Mouse (Mus musculus) thymus, adult 2 months (tissue): ENCODE results near the gene Cped1. TPM values are rescaled to one million over a fixed set of nuclear protein-coding genes. Genes with fewer than 3 reads are reported as not detected.

Source experiments
- DNase-seq: peaks from one replicate; pipeline ENCODE4 v3.0.0; 2021
- H3K27ac ChIP-seq: fragments of 200-500 bp; 2 replicates; pipeline ENCODE4 v1.5.1; 2012; ENCODE audit warnings: low read length, control low read depth; ENCODE audit not compliant: control insufficient read depth, insufficient read depth
- H3K27me3 ChIP-seq: fragments of 200-500 bp; 2 replicates; pipeline ENCODE4 v1.6.1; 2012; ENCODE audit warnings: mild to moderate bottlenecking, low read length, moderate library complexity, mixed read lengths; ENCODE audit not compliant: control insufficient read depth, insufficient read depth
- H3K36me3 ChIP-seq: fragments of 200-500 bp; 2 replicates; pipeline ENCODE4 v1.6.1; 2012; ENCODE audit warnings: mild to moderate bottlenecking, low read length, moderate library complexity; ENCODE audit not compliant: control insufficient read depth, insufficient read depth
- H3K4me1 ChIP-seq: fragments of 200-500 bp; replicated peaks from 2 replicates; pipeline ENCODE4 v1.6.1; 2012; ENCODE audit warnings: low read length; ENCODE audit not compliant: control insufficient read depth, insufficient read depth
- H3K4me3 ChIP-seq: fragments of 200-500 bp; 2 replicates; pipeline ENCODE4 v1.5.1; 2012; ENCODE audit warnings: mild to moderate bottlenecking, low read length, control low read depth, moderate library complexity; ENCODE audit not compliant: control insufficient read depth, insufficient read depth
- CTCF ChIP-seq: fragments of 200-500 bp; IDR thresholded peaks from 2 replicates; pipeline ENCODE4 v1.5.1; 2012; ENCODE audit warnings: mild to moderate bottlenecking, control low read depth, low read length, moderate library complexity, borderline replicate concordance; ENCODE audit not compliant: control insufficient read depth, poor library complexity, insufficient read depth; ENCODE audit errors: extremely low read depth
- POLR2A ChIP-seq: fragments of 200-500 bp; IDR thresholded peaks from 2 replicates; pipeline ENCODE4 v1.6.1; 2012; ENCODE audit warnings: mild to moderate bottlenecking, low read length, control low read depth, moderate library complexity; ENCODE audit not compliant: control insufficient read depth, poor library complexity, insufficient read depth; ENCODE audit errors: extremely low read depth
- WGBS: fragments of 180-500 bp; shearing (Covaris S2); methylation state at CpG from one replicate; pipeline ENCODE4 v1.1.7; 2018; 5-methylcytosine and 5-hydroxymethylcytosine counted together
- polyA plus RNA-seq: library from polyadenylated mRNA; depleted of rRNA; stranded (reverse); fragments of >200 nt; gene quantifications from 2 replicates; pipeline ENCODE4 v1.2.3, GENCODE M21; 2012

The Cped1 gene
- polyA plus RNA-seq, 1 experiment: 1.7 TPM

- H3K36me3 ChIP-seq: no peaks in the 10 kb centered on the region
- WGBS: 81% methylated on average over 15 of the region's 15 CpGs
- H3K4me1 ChIP-seq: no peaks in the 10 kb centered on the region
- TF ChIP-seq CTCF (no peak), POLR2A (no peak)
- H3K27ac ChIP-seq: no peak overlapping the region
- no peak for DNase-seq
- no peaks in the 10 kb centered on the region for H3K27me3 ChIP-seq
- no peak overlapping the region for H3K4me3 ChIP-seq
These were observed 85.0 kb downstream of the Cped1 start for GRCm38 (mm10) chr6:22070603-22071322.

- no peak for TF ChIP-seq POLR2A
- no peak for TF ChIP-seq CTCF
- WGBS: 29% methylated on average over 4 of the region's 4 CpGs
- H3K4me1 ChIP-seq: no peaks in the 10 kb centered on the region
- H3K4me3 ChIP-seq: no peak overlapping the region
- DNase-seq: no peak
- no peaks in the 10 kb centered on the region for H3K36me3 ChIP-seq
- H3K27me3 ChIP-seq: no peaks in the 10 kb centered on the region
- no peak overlapping the region for H3K27ac ChIP-seq
These were observed 85.7 kb downstream of the Cped1 start for GRCm38 (mm10) chr6:22071323-22071840.

- Histone ChIP-seq H3K4me3 (no peak overlapping the region), H3K4me1 (no peaks in the 10 kb centered on the region), H3K36me3 (no peaks in the 10 kb centered on the region), H3K27ac (no peak overlapping the region), H3K27me3 (no peaks in the 10 kb centered on the region)
- 86% methylated on average over 4 of the region's 4 CpGs for WGBS
- DNase-seq: no peak
- no peak for TF ChIP-seq POLR2A
- no peak for TF ChIP-seq CTCF
These were observed 87.0 kb downstream of the Cped1 start for GRCm38 (mm10) chr6:22072737-22073136.

GRCm38 (mm10) chr6:22074232-22075083 is 88.7 kb downstream of the Cped1 start:
- H3K36me3 ChIP-seq: no peaks in the 10 kb centered on the region
- no peaks in the 10 kb centered on the region for H3K4me1 ChIP-seq
- 91% methylated on average over 5 of the region's 5 CpGs for WGBS
- H3K4me3 ChIP-seq: no peak overlapping the region
- H3K27me3 ChIP-seq: no peaks in the 10 kb centered on the region
- no peak for TF ChIP-seq CTCF
- TF ChIP-seq POLR2A: no peak
- DNase-seq: no peak
- H3K27ac ChIP-seq: no peak overlapping the region

- Histone ChIP-seq H3K4me1 (no peaks in the 10 kb centered on the region), H3K27me3 (no peaks in the 10 kb centered on the region), H3K36me3 (no peaks in the 10 kb centered on the region), H3K4me3 (no peak overlapping the region), H3K27ac (no peak overlapping the region)
- no peak for DNase-seq
- TF ChIP-seq POLR2A (no peak), CTCF (no peak)
- WGBS: 93% methylated on average over 7 of the region's 7 CpGs
These were observed 93.1 kb downstream of the Cped1 start for GRCm38 (mm10) chr6:22078686-22079264.

- WGBS: 79% methylated on average over 5 of the region's 5 CpGs
- no peaks in the 10 kb centered on the region for H3K27me3 ChIP-seq
- H3K27ac ChIP-seq: no peak overlapping the region
- no peak for DNase-seq
- no peak overlapping the region for H3K4me3 ChIP-seq
- no peaks in the 10 kb centered on the region for H3K36me3 ChIP-seq
- TF ChIP-seq CTCF (no peak), POLR2A (no peak)
- H3K4me1 ChIP-seq: no peaks in the 10 kb centered on the region
These were observed 100.3 kb downstream of the Cped1 start for GRCm38 (mm10) chr6:22086056-22086455.
